Mouse (Mus musculus) embryonic facial prominence, embryonic 12.5 days (tissue): ENCODE results near the gene Prss32. TPM values are rescaled to one million over a fixed set of nuclear protein-coding genes. Genes with fewer than 3 reads are reported as not detected.

Source experiments
- ATAC-seq: fragments of 200-750 bp; cut with Nextera tagmentation; 2 replicates; pipeline ENCODE4 v1.8.0; 2017; ENCODE audit not compliant: insufficient number of reproducible peaks, insufficient read depth, low FRiP score, low TSS enrichment
- H3K27ac ChIP-seq: fragments of 300-500 bp; sonication (generic); 2 replicates; pipeline ENCODE4 v1.5.1; 2016; ENCODE audit warnings: mild to moderate bottlenecking
- H3K27me3 ChIP-seq: fragments of 300-500 bp; sonication (generic); 2 replicates; pipeline ENCODE4 v1.6.1; 2016; ENCODE audit warnings: mild to moderate bottlenecking, moderate library complexity
- H3K36me3 ChIP-seq: fragments of 300-500 bp; sonication (generic); 2 replicates; pipeline ENCODE4 v1.6.1; 2016; ENCODE audit warnings: mild to moderate bottlenecking
- H3K4me1 ChIP-seq: fragments of 300-500 bp; sonication (generic); 2 replicates; pipeline ENCODE4 v1.6.1; 2016
- H3K4me2 ChIP-seq: fragments of 300-500 bp; sonication (generic); replicated peaks from 2 replicates; pipeline ENCODE4 v1.6.1; 2016; ENCODE audit warnings: mild to moderate bottlenecking, moderate library complexity
- H3K4me3 ChIP-seq: fragments of 300-500 bp; sonication (generic); 2 replicates; pipeline ENCODE4 v1.5.1; 2016; ENCODE audit warnings: mild to moderate bottlenecking
- H3K9ac ChIP-seq: fragments of 300-500 bp; sonication (generic); 2 replicates; pipeline ENCODE4 v1.6.1; 2016; ENCODE audit warnings: mild to moderate bottlenecking, moderate library complexity
- H3K9me3 ChIP-seq: fragments of 300-500 bp; sonication (generic); 2 replicates; pipeline ENCODE4 v1.6.1; 2016; ENCODE audit warnings: mild to moderate bottlenecking, moderate library complexity
- WGBS: fragments of 180-500 bp; shearing (Covaris S2); methylation state at CpG from one replicate; pipeline ENCODE4 v1.1.7; 2016; 5-methylcytosine and 5-hydroxymethylcytosine counted together
- polyA plus RNA-seq: library from polyadenylated mRNA; unstranded; fragments of >200 nt; fragmentation: Nextera tagmentation; extraction: Ambion mirVana; gene quantifications from 2 replicates; pipeline ENCODE4 v1.2.1, GENCODE M21; 2016

Prss32 gene
- polyA plus RNA-seq: not detected in 2 replicates

DNA sequence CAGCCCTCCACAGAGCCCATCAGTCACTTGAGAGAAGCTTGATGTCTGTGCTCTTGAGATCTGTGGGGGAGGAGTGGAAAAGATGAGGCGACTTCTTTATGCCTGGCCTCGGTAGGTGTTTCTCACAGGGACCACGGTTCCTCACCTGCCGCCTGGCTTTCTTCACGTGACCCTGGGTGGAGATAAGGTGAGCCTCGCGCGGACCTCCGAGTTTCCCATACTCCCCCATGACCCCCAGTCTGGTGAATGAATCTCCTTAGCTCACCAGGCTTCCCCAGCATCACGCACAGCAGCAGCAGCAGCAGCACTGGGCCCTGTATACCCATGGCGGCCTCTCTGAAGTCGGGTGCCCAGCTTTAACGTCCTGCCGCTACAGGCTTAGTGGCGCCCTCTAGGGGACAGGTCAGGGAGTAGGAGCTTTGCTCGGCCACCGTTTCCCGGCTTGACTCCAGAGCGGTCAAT is at the start of gene Prss32, which contains the start of gene Prss41:
TSS of gene Prss32 (plus strand) at position 44 of the 462 bp plus-strand sequence.
TSS of gene Prss41 (minus strand) at position 361 of the 462 bp plus-strand sequence.
- no peaks in the 10 kb centered on the region for H3K36me3 ChIP-seq
- peaks cover 5% of the 10 kb centered on the region; the same call in 1 of the 2 replicates for H3K27me3 ChIP-seq
- H3K4me1 ChIP-seq: no peaks in the 10 kb centered on the region
- H3K9me3 ChIP-seq: no peaks in the 10 kb centered on the region
- no peak for ATAC-seq
- WGBS: 12% methylated on average over 19 of the region's 19 CpGs
- peak within 1 kb of the TSS; percentile 40 for H3K4me2 ChIP-seq
- H3K4me3 ChIP-seq: peak within 1 kb of the TSS; percentile 15; the same call in 1 of the 2 replicates
- no peak within 1 kb of the TSS for H3K27ac ChIP-seq
- peak within 1 kb of the TSS; percentile 10; the same call in 1 of the 2 replicates for H3K9ac ChIP-seq

DNA sequence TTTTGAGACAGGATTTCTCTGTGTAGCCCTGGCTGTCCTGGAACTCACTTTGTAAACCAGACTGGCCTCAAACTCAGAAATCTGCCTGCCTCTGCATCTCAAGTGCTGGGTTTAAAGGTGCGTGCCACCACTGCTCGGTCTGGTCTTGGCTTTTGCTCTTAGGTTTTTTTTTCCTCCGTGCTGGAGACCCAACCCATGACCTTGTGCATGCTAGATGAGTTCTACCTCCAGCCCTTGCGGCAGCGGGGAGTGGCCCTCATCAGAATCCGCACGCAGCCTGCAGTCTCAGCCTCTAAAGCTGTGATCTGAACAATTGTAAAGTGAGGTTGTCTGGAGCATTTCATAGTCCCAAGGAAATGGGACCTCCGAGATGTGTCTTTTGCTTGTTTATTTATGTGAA is 48.3 kb upstream of the Prss32 start:
- Histone ChIP-seq H3K27ac (no peak overlapping the region), H3K9ac (no peak overlapping the region), H3K9me3 (no peaks in the 10 kb centered on the region), H3K27me3 (no peaks in the 10 kb centered on the region), H3K36me3 (no peaks in the 10 kb centered on the region), H3K4me1 (peaks cover 11% of the 10 kb centered on the region; the same call in 1 of the 2 replicates), H3K4me2 (no peak overlapping the region), H3K4me3 (no peak overlapping the region)
- no peak for ATAC-seq
- 96% methylated on average over 8 of the region's 8 CpGs for WGBS

DNA sequence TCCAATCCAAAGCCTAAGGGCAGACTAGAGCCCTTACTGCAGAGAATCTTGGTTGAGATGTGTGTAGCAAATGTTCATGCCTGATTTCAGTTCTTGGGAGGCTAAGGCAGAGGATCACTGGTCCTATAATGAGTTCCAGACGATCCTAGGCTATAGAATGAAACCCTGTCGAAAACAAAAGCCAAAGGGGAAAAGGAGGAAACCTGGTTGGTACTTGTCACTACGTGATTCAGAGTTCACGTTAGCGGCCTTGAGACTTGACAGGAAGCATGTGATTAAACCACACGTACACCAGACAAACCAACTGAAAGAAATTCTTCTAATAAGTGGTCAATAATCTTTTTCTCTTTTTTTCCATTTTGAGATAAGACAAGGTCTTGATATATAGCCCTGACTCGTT is 46.3 kb upstream of the Prss32 start:
- WGBS: 27% methylated on average over 7 of the region's 7 CpGs
- Histone ChIP-seq H3K4me1 (0 out of 2 replicates have a peak, but pooled peaks cover 4% of the 10 kb centered on the region), H3K36me3 (no peaks in the 10 kb centered on the region), H3K9me3 (no peaks in the 10 kb centered on the region), H3K9ac (no peak overlapping the region), H3K4me2 (no peak overlapping the region), H3K27me3 (no peaks in the 10 kb centered on the region), H3K4me3 (no peak overlapping the region), H3K27ac (no peak overlapping the region)
- no peak for ATAC-seq

DNA sequence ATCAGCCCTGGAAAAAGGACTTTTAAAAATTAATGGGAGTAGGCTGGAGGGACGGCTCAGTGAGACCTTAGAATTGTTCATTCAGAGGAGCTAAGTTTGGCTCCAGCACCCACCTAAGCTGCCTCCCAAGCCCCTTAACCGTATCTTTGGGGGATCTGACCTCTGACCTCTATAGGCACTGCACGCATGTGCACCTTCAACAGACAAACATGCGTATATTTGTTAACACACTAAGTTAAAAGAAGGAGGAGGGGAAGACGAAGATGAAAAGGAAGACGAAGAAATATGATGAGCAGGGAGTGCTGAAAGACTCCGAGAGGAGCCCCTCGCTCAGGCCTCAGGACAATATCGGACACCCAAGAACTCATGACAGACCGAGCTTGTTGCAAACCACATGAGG is 42.0 kb upstream of the Prss32 start:
- H3K4me1 ChIP-seq: peaks cover 18% of the 10 kb centered on the region
- no peak overlapping the region for H3K27ac ChIP-seq
- H3K27me3 ChIP-seq: no peaks in the 10 kb centered on the region
- H3K36me3 ChIP-seq: no peaks in the 10 kb centered on the region
- 87% methylated on average over 10 of the region's 10 CpGs for WGBS
- no peak overlapping the region for H3K4me2 ChIP-seq
- H3K9me3 ChIP-seq: no peaks in the 10 kb centered on the region
- no peak for ATAC-seq
- H3K9ac ChIP-seq: no peak overlapping the region
- H3K4me3 ChIP-seq: no peak overlapping the region

DNA sequence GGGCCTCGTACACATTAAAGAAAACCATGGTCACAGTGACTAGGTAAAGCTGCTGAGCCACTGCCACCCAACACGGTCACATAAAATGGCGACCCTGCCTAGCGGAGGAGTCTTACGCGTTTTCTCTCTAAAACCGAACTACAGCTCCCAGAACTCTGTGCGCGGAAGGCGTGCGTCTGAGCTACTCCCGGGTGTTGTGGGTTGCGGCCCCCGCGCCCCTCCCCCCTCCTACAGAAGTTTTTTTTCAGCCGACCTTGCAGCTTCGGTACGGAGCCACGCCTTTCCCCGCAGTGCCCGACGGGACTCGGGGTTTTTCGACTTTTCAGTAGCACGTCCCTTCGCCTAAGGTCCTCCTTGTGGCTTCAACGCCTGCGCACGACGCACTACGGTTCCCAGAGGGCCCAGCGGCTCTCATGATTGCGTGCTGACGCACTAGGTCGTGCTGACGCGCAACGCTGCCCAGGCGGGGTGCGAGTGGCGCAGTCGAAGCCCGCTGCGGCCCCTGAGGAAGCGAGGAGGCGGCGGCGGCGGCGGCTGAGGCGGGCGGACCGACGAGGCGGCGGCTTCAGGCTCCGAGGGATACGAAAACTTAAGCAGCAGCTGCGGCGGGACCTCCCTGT is 40.8 kb upstream of the Prss32 start:
- under 1% methylated on average over 58 of the region's 60 CpGs for WGBS
- peak overlapping the region; percentile 97 for H3K27ac ChIP-seq
- no peaks in the 10 kb centered on the region for H3K9me3 ChIP-seq
- peak; percentile 99 for ATAC-seq
- peak overlapping the region; percentile 99 for H3K4me3 ChIP-seq
- H3K27me3 ChIP-seq: no peaks in the 10 kb centered on the region
- H3K9ac ChIP-seq: peak overlapping the region; percentile 98
- peaks cover 11% of the 10 kb centered on the region for H3K36me3 ChIP-seq
- peak overlapping the region; percentile 70 for H3K4me2 ChIP-seq
- peaks cover 23% of the 10 kb centered on the region for H3K4me1 ChIP-seq

DNA sequence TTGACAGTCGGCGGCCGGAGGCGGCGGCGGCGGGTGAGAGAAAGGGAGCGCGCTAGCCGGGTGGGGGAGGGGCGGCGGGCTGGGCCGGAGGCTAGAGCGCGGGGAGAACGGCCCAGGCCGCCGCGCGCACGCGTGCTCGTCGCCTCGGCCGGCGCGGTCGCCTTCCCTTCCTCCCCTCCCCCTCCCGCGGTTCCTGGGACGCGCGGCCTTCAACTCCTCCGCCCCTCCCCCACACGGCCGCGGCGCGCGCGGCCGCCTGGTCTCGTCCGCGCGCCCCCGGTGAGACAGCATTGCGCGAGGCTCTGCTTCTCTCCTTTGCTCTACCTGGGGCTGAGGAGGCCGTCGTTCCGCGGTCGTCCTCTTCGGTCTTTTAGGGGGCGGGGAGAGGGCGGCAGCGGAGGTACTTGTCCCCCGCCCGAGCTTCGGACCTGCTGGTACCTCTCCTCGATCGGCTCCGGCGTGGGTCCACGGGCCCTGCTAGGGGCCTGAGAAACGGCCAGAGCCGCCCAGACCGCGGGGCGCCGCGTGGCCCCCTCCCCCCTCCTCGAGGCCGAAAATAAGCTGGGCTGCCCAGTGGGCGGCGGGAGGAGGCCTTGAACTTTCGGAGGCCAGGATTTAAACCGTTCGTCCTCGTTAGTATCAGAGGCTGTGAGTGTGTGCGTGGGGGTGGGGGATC is 40.2 kb upstream of the Prss32 start:
- under 1% methylated on average over 56 of the region's 83 CpGs for WGBS
- peak overlapping the region; percentile 99 for H3K4me3 ChIP-seq
- peak overlapping the region; percentile 70 for H3K4me2 ChIP-seq

DNA sequence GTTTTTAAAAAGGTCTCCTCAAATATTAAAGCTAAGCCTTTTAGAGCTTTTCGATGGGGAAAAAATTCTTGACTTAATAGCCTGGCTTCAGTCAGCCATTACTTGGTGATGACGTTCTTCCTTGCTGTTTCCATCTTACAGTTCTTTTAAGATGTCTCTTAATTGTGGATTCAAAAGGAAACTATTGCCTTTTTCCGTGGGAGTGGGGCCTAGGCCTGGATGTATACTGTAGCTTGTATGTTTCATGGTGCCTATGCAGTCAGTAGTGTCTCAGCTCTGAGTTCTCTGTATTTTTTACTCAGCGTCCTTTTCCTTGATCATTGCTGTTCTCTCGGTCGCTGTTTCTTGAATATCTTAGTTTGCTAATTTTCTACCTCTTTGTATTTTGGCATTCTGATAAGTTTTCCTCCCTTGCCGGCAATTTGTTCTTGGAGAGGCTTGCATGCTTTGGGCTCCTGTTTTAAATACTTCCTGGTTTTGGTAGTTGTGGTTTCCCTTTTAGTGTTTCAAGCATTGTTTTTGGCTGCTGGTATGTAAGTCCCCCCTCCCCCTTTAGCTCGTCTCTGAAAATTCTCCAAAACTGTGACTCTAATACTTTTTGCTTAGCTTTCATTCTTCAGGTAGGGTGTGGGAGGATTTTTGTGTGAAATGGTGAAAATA is 39.1 kb upstream of the Prss32 start:
- ATAC-seq: no peak
- Histone ChIP-seq H3K27me3 (no peaks in the 10 kb centered on the region), H3K9ac (peak overlapping the region; percentile 98), H3K4me2 (peak overlapping the region; percentile 70), H3K4me3 (peak overlapping the region; percentile 99), H3K4me1 (peaks cover 23% of the 10 kb centered on the region), H3K36me3 (peaks cover 28% of the 10 kb centered on the region), H3K27ac (no peak overlapping the region), H3K9me3 (no peaks in the 10 kb centered on the region)
- 9% methylated on average over 8 of the region's 8 CpGs for WGBS

More for the DNA sequence above, 40.2 kb upstream of the Prss32 start:
- no peaks in the 10 kb centered on the region for H3K27me3 ChIP-seq
- H3K9me3 ChIP-seq: no peaks in the 10 kb centered on the region
- peak overlapping the region; percentile 97 for H3K27ac ChIP-seq
- ATAC-seq: peak; percentile 48; the same call in 1 of the 2 replicates
- peak overlapping the region; percentile 98 for H3K9ac ChIP-seq
- peaks cover 23% of the 10 kb centered on the region for H3K4me1 ChIP-seq
- H3K36me3 ChIP-seq: peaks cover 17% of the 10 kb centered on the region

DNA sequence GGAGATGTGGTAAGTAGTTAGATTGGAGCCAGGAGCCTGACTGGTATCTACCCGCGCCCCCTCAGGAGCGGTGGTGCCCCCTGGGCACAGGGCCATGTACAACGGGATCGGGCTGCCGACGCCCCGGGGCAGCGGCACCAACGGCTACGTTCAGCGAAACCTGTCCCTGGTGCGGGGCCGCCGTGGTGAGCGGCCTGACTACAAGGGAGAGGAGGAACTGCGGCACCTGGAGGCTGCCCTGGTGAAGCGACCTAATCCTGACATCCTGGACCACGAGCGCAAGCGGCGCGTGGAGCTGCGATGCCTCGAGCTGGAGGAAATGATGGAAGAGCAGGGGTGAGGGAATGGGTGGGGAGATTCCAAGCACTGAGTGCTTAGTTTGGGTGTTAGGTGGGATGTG is 36.8 kb upstream of the Prss32 start:
- Histone ChIP-seq H3K9ac (no peak overlapping the region; the same call in 1 of the 2 replicates), H3K27ac (peak overlapping the region; percentile 42; the same call in 1 of the 2 replicates), H3K27me3 (no peaks in the 10 kb centered on the region), H3K4me2 (peak overlapping the region; percentile 27), H3K9me3 (no peaks in the 10 kb centered on the region), H3K36me3 (peaks cover 51% of the 10 kb centered on the region), H3K4me1 (peaks cover 23% of the 10 kb centered on the region), H3K4me3 (no peak overlapping the region)
- 63% methylated on average over 25 of the region's 25 CpGs for WGBS
- no peak for ATAC-seq

DNA sequence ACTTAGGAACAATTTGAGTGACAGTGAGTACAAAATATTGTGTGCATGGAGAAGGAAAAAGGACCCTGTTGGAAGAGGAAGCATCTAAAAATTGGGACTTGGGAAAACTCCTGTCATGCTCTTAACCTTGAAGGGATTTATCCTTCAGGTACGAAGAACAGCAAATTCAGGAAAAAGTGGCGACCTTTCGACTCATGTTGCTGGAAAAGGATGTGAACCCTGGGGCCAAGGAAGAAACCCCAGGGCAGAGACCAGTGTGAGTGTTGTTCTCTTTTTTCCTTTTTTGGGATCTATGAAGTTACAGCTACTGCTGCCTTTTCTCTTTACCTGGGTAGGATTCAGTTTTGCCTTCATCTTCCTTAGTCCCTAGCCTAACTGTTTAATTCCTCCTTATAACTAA is 35.7 kb upstream of the Prss32 start:
- H3K27me3 ChIP-seq: no peaks in the 10 kb centered on the region
- H3K4me1 ChIP-seq: peaks cover 23% of the 10 kb centered on the region
- no peak overlapping the region for H3K9ac ChIP-seq
- ATAC-seq: no peak
- H3K36me3 ChIP-seq: peaks cover 59% of the 10 kb centered on the region
- no peak overlapping the region for H3K27ac ChIP-seq
- no peak overlapping the region for H3K4me3 ChIP-seq
- WGBS: 86% methylated on average over 3 of the region's 3 CpGs
- no peak overlapping the region for H3K4me2 ChIP-seq
- no peaks in the 10 kb centered on the region for H3K9me3 ChIP-seq

DNA sequence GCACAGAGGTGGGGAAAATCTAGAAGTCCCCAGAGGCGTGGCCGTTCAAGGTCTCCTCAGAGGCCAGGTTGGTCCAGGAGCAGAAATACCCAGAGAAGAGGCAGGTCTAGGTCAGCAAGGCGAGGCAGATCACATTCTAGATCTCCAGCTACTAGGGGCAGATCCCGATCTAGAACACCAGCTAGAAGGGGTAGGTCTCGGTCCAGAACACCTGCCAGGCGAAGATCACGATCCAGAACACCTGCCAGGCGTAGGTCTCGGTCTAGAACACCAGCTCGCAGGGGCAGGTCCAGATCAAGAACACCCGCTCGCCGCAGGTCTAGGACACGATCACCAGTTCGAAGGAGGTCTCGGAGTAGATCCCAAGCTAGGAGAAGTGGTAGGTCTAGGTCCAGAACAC is 28.0 kb upstream of the Prss32 start:
- no peak for ATAC-seq
- H3K27me3 ChIP-seq: no peaks in the 10 kb centered on the region
- no peak overlapping the region for H3K4me2 ChIP-seq
- peaks cover 29% of the 10 kb centered on the region; the same call in 1 of the 2 replicates for H3K9me3 ChIP-seq
- no peak overlapping the region for H3K9ac ChIP-seq
- peaks cover 95% of the 10 kb centered on the region for H3K36me3 ChIP-seq
- no peaks in the 10 kb centered on the region for H3K4me1 ChIP-seq
- H3K4me3 ChIP-seq: no peak overlapping the region
- WGBS: 96% methylated on average over 16 of the region's 16 CpGs
- no peak overlapping the region for H3K27ac ChIP-seq

DNA sequence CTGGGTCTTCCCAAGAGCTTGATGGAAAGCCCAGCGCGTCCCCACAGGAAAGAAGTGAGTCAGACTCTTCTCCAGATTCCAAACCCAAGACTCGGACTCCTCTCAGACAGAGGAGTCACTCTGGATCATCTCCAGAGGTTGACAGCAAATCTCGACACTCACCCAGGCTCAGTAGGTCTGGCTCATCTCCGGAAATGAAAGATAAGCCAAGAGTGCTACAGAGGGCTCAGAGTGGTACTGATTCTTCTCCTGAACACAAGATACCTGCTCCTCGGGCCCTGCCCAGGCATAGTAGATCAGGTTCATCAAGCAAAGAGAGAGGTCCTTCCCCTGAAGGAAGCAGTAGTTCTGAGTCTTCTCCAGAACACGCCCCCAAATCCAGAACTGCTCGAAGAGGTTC is 25.1 kb upstream of the Prss32 start:
- H3K27me3 ChIP-seq: no peaks in the 10 kb centered on the region
- H3K4me2 ChIP-seq: no peak overlapping the region
- H3K4me3 ChIP-seq: no peak overlapping the region
- H3K27ac ChIP-seq: no peak overlapping the region
- H3K9me3 ChIP-seq: peaks cover 29% of the 10 kb centered on the region; the same call in 1 of the 2 replicates
- H3K9ac ChIP-seq: no peak overlapping the region
- ATAC-seq: no peak
- WGBS: 96% methylated on average over 8 of the region's 8 CpGs
- H3K4me1 ChIP-seq: no peaks in the 10 kb centered on the region
- H3K36me3 ChIP-seq: peaks cover 99% of the 10 kb centered on the region
